Mouse (Mus musculus) liver, adult 2 months (tissue): ENCODE measurements at regions not wholly inside any gene's neighbourhood (a gene's known extent, or its start where the extent isn't known, plus 50 kb on each side); places are given as distances from the start of the nearest gene placed in this dataset.

Experiments
- CTCF ChIP-seq: fragments of 200-500 bp; IDR thresholded peaks from 2 replicates; pipeline ENCODE4 v1.5.1; 2011; ENCODE audit warnings: low read depth, low read length, control low read depth
- POLR2A ChIP-seq: fragments of 200-500 bp; IDR thresholded peaks from 2 replicates; pipeline ENCODE4 v1.6.1; 2011; ENCODE audit warnings: low read length, control low read depth; ENCODE audit not compliant: insufficient read depth; ENCODE audit errors: extremely low read depth

- TF ChIP-seq POLR2A = no peak
- no peak for TF ChIP-seq CTCF
These were observed 61.6 kb upstream of the Srd5a3 start for GRCm38 (mm10) chr5:76078485-76078884.
